Mouse (Mus musculus) forebrain, embryonic 15.5 days (tissue): ENCODE data around the gene Slc24a2. TPM values are rescaled to one million over a fixed set of nuclear protein-coding genes. Genes with fewer than 3 reads are reported as not detected.
A peak's percentile ranks its signal among the peaks of the same experiment; 100 is the strongest.

Experiments
- ATAC-seq: fragments of 200-750 bp; cut with Nextera tagmentation; replicated peaks from 2 replicates; pipeline ENCODE4 v1.8.0; 2017; ENCODE audit warnings: mild to moderate bottlenecking, moderate TSS enrichment, moderate library complexity
- H3K27ac ChIP-seq: fragments of 300-500 bp; sonication (generic); replicated peaks from 2 replicates; pipeline ENCODE4 v1.5.1; 2015; ENCODE audit warnings: mild to moderate bottlenecking, inconsistent platforms
- H3K27me3 ChIP-seq: fragments of 300-500 bp; sonication (generic); 2 replicates; pipeline ENCODE4 v1.6.1; 2015; ENCODE audit warnings: inconsistent platforms
- H3K36me3 ChIP-seq: fragments of 300-500 bp; sonication (generic); 2 replicates; pipeline ENCODE4 v1.6.1; 2015; ENCODE audit warnings: mild to moderate bottlenecking, inconsistent platforms
- H3K4me1 ChIP-seq: fragments of 300-500 bp; sonication (generic); 2 replicates; pipeline ENCODE4 v1.6.1; 2015; ENCODE audit warnings: inconsistent platforms
- H3K4me2 ChIP-seq: fragments of 300-500 bp; sonication (generic); replicated peaks from 2 replicates; pipeline ENCODE4 v1.6.1; 2015; ENCODE audit warnings: mild to moderate bottlenecking, inconsistent platforms
- H3K4me3 ChIP-seq: fragments of 300-500 bp; sonication (generic); 2 replicates; pipeline ENCODE4 v1.5.1; 2015; ENCODE audit warnings: mild to moderate bottlenecking, inconsistent platforms
- H3K9ac ChIP-seq: fragments of 300-500 bp; sonication (generic); replicated peaks from 2 replicates; pipeline ENCODE4 v1.6.1; 2015; ENCODE audit warnings: mild to moderate bottlenecking, inconsistent platforms
- H3K9me3 ChIP-seq: fragments of 300-500 bp; sonication (generic); 2 replicates; pipeline ENCODE4 v1.6.1; 2016; ENCODE audit warnings: inconsistent platforms
- WGBS: fragments of 180-500 bp; shearing (Covaris S2); methylation state at CpG from one replicate; pipeline ENCODE4 v1.1.7; 2015; ENCODE audit warnings: mixed read lengths; 5-methylcytosine and 5-hydroxymethylcytosine counted together
- polyA plus RNA-seq: library from polyadenylated mRNA; unstranded; fragments of >200 nt; fragmentation: Nextera tagmentation; extraction: Ambion mirVana; gene quantifications from 2 replicates; pipeline ENCODE4 v1.2.1, GENCODE M21; 2015

Gene Slc24a2
- polyA plus RNA-seq, 1 experiment from 2014 or later = 2.2 TPM

GRCm38 (mm10) chr4:87013721-87014620, 216.3 kb downstream of the Slc24a2 start:
- no peak overlapping the region for H3K9ac ChIP-seq
- 76% methylated on average over 7 of the region's 7 CpGs for WGBS
- H3K27me3 ChIP-seq = no peaks in the 10 kb centered on the region
- ATAC-seq = no peak
- peaks cover 16% of the 10 kb centered on the region for H3K4me1 ChIP-seq
- H3K4me3 ChIP-seq = no peak overlapping the region
- H3K27ac ChIP-seq = no peak overlapping the region
- no peaks in the 10 kb centered on the region for H3K9me3 ChIP-seq
- H3K36me3 ChIP-seq = no peaks in the 10 kb centered on the region
- H3K4me2 ChIP-seq = no peak overlapping the region

GRCm38 (mm10) chr4:86992470-86992869, 237.8 kb downstream of the Slc24a2 start:
- H3K4me2 ChIP-seq = no peak overlapping the region
- no peak for ATAC-seq
- no peaks in the 10 kb centered on the region for H3K27me3 ChIP-seq
- no peaks in the 10 kb centered on the region for H3K36me3 ChIP-seq
- peaks cover 10% of the 10 kb centered on the region; the same call in 1 of the 2 replicates for H3K4me1 ChIP-seq
- no peaks in the 10 kb centered on the region for H3K9me3 ChIP-seq
- no peak overlapping the region for H3K27ac ChIP-seq
- no peak overlapping the region for H3K4me3 ChIP-seq
- 56% methylated on average over 3 of the region's 3 CpGs for WGBS
- H3K9ac ChIP-seq = no peak overlapping the region

DNA sequence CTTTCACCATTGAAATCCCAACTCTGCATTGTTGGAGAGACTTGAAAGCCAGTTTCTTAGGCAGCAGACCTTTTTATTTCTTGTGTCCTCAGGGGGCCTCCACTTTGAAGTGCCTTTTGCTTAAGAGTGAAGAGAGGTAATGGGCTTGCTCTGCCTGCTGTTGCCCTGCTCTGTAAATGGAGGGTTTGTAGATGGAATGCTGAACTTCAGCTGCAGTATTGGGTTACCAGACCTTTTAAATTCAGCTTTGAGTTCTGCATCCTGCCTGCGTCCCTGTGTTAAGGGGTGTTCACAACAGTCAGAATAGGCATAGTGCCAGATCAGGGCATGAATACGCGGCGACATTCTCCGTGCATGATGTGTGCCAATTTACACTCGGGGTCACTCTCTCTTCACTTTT, 241.0 kb downstream of the Slc24a2 start:
- WGBS = 10% methylated on average over 6 of the region's 6 CpGs
- peak; percentile 61; the same call in 1 of the 2 replicates for ATAC-seq
- H3K4me3 ChIP-seq = no peak overlapping the region
- H3K27ac ChIP-seq = no peak overlapping the region
- H3K9ac ChIP-seq = no peak overlapping the region
- no peaks in the 10 kb centered on the region for H3K9me3 ChIP-seq
- H3K36me3 ChIP-seq = no peaks in the 10 kb centered on the region
- no peak overlapping the region for H3K4me2 ChIP-seq
- no peaks in the 10 kb centered on the region for H3K27me3 ChIP-seq
- H3K4me1 ChIP-seq = peaks cover 10% of the 10 kb centered on the region; the same call in 1 of the 2 replicates

GRCm38 (mm10) chr4:86987846-86988245, 242.4 kb downstream of the Slc24a2 start:
- peaks cover 10% of the 10 kb centered on the region; the same call in 1 of the 2 replicates for H3K4me1 ChIP-seq
- no peaks in the 10 kb centered on the region for H3K9me3 ChIP-seq
- no peak overlapping the region for H3K4me3 ChIP-seq
- no peak overlapping the region for H3K4me2 ChIP-seq
- no peak overlapping the region for H3K9ac ChIP-seq
- no peak overlapping the region for H3K27ac ChIP-seq
- no peak for ATAC-seq
- no peaks in the 10 kb centered on the region for H3K27me3 ChIP-seq
- H3K36me3 ChIP-seq = no peaks in the 10 kb centered on the region
- 88% methylated on average over 4 of the region's 4 CpGs for WGBS

DNA sequence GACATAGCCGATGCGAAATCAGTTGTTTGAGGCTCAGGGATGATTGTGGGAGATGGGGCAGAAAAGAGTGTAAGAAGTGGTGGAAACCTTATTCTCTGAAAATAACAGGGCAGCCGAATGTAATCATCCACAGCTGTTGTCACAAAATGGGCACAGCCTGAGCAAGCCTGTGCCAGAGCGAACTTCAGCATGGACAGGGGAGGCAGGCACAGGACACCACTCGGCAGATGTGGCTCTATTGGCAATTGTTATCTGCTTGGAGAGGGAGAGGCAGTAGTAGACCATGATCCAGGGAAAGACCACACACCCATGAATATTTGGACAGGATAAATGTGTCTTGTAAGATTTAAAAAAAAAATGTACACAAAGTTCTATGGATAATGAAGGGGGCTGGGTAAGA, 253.0 kb downstream of the Slc24a2 start:
- 85% methylated on average over 5 of the region's 5 CpGs for WGBS

GRCm38 (mm10) chr4:86957576-86958411, 272.5 kb downstream of the Slc24a2 start:
- peak overlapping the region; percentile 26; the same call in 1 of the 2 replicates for H3K4me2 ChIP-seq
- peak; percentile 84 for ATAC-seq
- 45% methylated on average over 14 of the region's 14 CpGs for WGBS
- peaks cover 4% of the 10 kb centered on the region; the same call in 1 of the 2 replicates for H3K4me1 ChIP-seq
- H3K4me3 ChIP-seq = no peak overlapping the region
- no peaks in the 10 kb centered on the region for H3K27me3 ChIP-seq
- H3K36me3 ChIP-seq = no peaks in the 10 kb centered on the region
- no peaks in the 10 kb centered on the region for H3K9me3 ChIP-seq
- no peak overlapping the region for H3K9ac ChIP-seq
- no peak overlapping the region for H3K27ac ChIP-seq

More for the DNA sequence above, 253.0 kb downstream of the Slc24a2 start:
- no peak overlapping the region for H3K4me2 ChIP-seq
- no peaks in the 10 kb centered on the region for H3K36me3 ChIP-seq
- no peaks in the 10 kb centered on the region for H3K9me3 ChIP-seq
- H3K27me3 ChIP-seq = no peaks in the 10 kb centered on the region
- no peak for ATAC-seq
- no peak overlapping the region for H3K27ac ChIP-seq
- no peak overlapping the region for H3K4me3 ChIP-seq
- H3K9ac ChIP-seq = no peak overlapping the region
- no peaks in the 10 kb centered on the region for H3K4me1 ChIP-seq

DNA sequence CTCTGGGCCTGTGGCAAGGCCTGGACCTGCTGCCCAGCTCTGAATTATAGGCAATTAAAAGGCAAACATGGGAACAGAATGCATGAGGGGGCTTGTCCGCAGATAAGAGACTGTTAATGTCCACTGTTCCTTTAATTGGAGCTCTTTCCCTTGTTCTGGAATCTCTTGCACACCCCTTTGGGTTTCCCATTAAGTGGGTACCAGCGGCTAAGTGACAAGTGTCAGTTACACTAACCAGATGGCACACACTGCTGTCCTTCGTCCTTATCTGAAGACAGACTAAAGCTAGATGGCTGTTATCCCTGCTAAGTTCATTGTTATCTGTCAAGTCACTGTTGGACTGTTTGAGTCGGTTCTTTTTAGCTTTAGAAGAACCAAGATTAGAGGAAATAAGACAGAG, 274.8 kb downstream of the Slc24a2 start:
- H3K4me2 ChIP-seq = no peak overlapping the region
- no peaks in the 10 kb centered on the region for H3K9me3 ChIP-seq
- no peak overlapping the region for H3K9ac ChIP-seq
- no peaks in the 10 kb centered on the region for H3K27me3 ChIP-seq
- WGBS = 79% methylated on average over 4 of the region's 4 CpGs
- ATAC-seq = no peak
- peaks cover 4% of the 10 kb centered on the region; the same call in 1 of the 2 replicates for H3K4me1 ChIP-seq
- no peak overlapping the region for H3K4me3 ChIP-seq
- H3K36me3 ChIP-seq = no peaks in the 10 kb centered on the region
- no peak overlapping the region for H3K27ac ChIP-seq

DNA sequence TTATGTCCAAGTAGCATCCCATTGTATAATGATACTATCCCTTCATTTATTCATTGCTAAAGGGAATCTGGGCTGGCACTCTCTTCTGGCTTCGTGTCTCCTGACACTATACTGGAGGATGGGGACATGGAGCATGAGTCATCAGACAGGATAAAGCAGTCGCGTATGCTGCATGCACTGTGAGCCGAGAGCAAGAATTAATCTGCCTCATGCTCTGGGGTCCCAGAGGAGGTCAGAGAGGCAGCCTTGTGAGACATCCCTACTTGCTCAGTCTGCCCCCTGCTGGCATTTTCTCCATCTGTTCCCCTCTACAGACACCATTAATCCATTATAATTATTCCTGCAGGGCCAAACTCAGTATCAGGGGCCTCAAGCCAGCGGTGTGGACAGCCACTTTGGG, 276.8 kb downstream of the Slc24a2 start:
- WGBS = 71% methylated on average over 5 of the region's 5 CpGs
- no peak overlapping the region for H3K4me2 ChIP-seq
- no peak for ATAC-seq

DNA sequence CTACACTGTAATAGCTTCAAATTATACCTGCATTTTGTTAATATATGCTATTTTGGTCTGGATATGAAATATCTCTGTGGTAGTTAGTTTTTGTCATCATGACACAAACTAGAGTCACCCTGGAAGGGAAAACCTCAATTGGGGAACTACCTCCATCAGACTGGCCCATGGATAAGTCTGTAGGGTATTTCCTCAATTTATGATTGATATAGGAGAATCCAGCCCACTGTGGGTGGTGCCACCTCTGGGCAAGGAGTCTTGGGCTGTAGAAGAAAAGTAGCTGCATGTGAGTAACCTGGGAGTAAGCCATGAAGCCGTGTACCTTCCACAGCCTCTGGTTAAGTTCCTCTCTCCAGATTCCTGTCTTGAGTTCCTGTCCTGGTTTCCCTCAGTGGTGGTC, 281.5 kb downstream of the Slc24a2 start:
- no peaks in the 10 kb centered on the region for H3K9me3 ChIP-seq
- H3K9ac ChIP-seq = no peak overlapping the region
- H3K4me3 ChIP-seq = no peak overlapping the region
- 93% methylated on average over 1 of the region's 1 CpGs for WGBS
- H3K36me3 ChIP-seq = no peaks in the 10 kb centered on the region
- H3K27me3 ChIP-seq = no peaks in the 10 kb centered on the region
- no peaks in the 10 kb centered on the region for H3K4me1 ChIP-seq
- no peak for ATAC-seq
- no peak overlapping the region for H3K4me2 ChIP-seq
- no peak overlapping the region for H3K27ac ChIP-seq

More for the DNA sequence above, 276.8 kb downstream of the Slc24a2 start:
- H3K36me3 ChIP-seq = no peaks in the 10 kb centered on the region
- H3K4me3 ChIP-seq = no peak overlapping the region
- H3K27me3 ChIP-seq = no peaks in the 10 kb centered on the region
- no peak overlapping the region for H3K9ac ChIP-seq
- H3K9me3 ChIP-seq = no peaks in the 10 kb centered on the region
- H3K4me1 ChIP-seq = peaks cover 4% of the 10 kb centered on the region; the same call in 1 of the 2 replicates
- H3K27ac ChIP-seq = no peak overlapping the region

DNA sequence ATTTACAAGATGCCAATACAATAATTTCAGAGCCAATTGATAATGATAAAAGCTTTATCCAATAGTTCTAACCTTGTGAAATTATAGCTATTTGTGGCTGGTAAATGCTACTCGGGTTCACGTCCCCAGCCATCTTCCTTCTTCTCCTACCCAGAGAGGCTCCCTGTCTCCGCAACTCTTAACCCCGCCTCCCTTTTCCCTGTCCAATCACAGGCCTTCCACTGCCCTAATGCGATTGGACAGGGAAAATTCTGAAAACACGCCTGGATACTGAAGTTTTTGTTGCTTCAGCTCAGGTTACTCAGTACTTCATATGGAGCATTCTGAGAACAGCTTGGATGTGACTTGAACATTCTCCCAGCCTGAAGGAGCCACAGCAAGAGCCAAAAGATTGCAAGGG, 287.0 kb downstream of the Slc24a2 start:
- WGBS = 52% methylated on average over 6 of the region's 6 CpGs
- H3K4me3 ChIP-seq = no peak overlapping the region
- no peak overlapping the region for H3K9ac ChIP-seq
- no peaks in the 10 kb centered on the region for H3K9me3 ChIP-seq
- ATAC-seq = no peak
- no peak overlapping the region for H3K27ac ChIP-seq
- H3K27me3 ChIP-seq = no peaks in the 10 kb centered on the region
- no peak overlapping the region for H3K4me2 ChIP-seq
- no peaks in the 10 kb centered on the region for H3K4me1 ChIP-seq
- no peaks in the 10 kb centered on the region for H3K36me3 ChIP-seq

DNA sequence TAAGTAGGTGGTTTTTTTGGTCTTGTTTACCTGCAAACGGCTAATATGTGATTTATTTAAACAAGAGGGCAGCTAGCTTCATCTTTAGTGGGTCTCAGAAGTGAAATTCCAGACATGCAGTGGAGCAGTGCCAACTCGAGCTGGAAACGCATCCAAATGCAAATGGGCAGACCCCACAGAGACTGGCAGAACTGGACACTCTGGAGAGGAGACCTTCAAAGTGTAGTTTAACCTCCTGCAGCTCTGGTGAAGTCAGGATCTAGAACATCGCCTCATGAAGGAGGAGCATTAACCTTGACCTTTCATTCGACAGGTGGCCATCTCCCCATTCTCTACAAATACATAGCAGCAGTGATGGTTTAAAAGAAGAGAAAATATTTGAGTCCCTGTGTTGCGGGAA, 287.6 kb downstream of the Slc24a2 start:
- Histone ChIP-seq H3K4me1 (no peaks in the 10 kb centered on the region), H3K9ac (no peak overlapping the region), H3K4me2 (no peak overlapping the region), H3K4me3 (no peak overlapping the region), H3K27me3 (no peaks in the 10 kb centered on the region), H3K27ac (no peak overlapping the region), H3K9me3 (no peaks in the 10 kb centered on the region), H3K36me3 (no peaks in the 10 kb centered on the region)
- 78% methylated on average over 6 of the region's 6 CpGs for WGBS
- ATAC-seq = no peak

- H3K9ac ChIP-seq = no peak overlapping the region
Measured at GRCm38 (mm10) chr4:86936706-86937105, 293.6 kb downstream of the Slc24a2 start.

More at GRCm38 (mm10) chr4:86936706-86937105, 293.6 kb downstream of the Slc24a2 start:
- Histone ChIP-seq H3K27me3 (no peaks in the 10 kb centered on the region), H3K27ac (no peak overlapping the region), H3K4me3 (no peak overlapping the region), H3K4me1 (no peaks in the 10 kb centered on the region), H3K36me3 (no peaks in the 10 kb centered on the region), H3K9me3 (no peaks in the 10 kb centered on the region), H3K4me2 (no peak overlapping the region)
- ATAC-seq = no peak
- WGBS = 70% methylated on average over 3 of the region's 3 CpGs
